Mouse (Mus musculus) naive thymus-derived CD4-positive, alpha-beta T cell, adult 2 months (primary cell): ENCODE measurements at regions not wholly inside any gene's neighbourhood (a gene's known extent, or its start where the extent isn't known, plus 50 kb on each side); places are given as distances from the start of the nearest gene placed in this dataset.

Experiments used
- DNase-seq: peaks from one replicate; pipeline ENCODE4 v3.0.0-alpha.2; 2011; ENCODE audit warnings: low read depth

DNA sequence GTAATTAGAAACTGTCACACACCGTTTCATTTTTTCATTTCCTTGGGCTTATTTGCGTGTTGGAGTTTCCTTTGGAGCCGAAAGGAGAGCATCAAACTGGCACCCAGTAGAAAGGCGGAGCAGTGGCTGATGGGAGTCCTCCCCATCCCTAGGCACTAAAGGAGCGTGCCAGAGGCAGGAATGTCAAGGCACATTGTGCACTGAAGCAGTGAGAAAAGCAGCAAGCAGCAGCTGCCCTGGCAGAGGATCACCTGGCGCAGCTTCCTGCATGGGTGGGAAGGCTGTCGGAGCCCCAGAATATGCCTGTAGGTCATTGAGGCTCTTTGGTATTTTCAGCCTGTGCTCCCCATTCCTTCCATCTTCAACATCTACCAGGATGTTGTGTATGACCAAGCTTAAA, 68.3 kb upstream of the Itga4 start:
- DNase-seq, result no peak

DNA sequence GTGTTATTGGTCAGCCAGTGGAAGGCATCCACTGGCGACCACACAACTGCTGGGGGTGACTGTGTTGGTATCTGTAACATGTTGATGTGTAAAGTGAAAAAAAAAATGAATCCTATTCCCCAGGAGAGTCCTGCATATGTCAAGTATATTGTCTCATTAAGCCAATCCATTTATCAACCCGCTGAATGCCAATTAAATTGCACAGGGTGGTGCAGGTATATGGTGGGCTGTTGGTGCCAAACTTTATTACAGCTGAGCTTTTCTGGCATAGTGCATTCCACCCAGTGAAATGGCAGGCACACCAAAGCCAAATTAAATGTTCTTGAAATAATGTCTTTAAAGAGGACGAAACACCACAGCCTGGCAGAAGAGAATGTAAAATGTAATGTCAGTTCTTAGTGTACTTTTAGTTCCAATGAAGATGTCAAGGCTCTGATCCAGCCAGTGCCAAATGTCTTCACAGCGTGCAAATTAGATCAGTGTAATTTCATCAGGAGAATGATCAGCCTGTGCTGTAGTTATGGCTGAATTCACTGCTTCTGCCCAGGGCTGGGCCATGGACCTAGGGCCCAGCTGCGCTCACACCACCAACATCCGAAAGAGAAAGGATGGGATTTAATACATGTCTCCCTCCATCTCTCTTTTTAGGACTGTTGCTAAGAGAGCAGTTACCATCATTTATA, 66.6 kb upstream of the Itga4 start:
- no peak for DNase-seq

DNA sequence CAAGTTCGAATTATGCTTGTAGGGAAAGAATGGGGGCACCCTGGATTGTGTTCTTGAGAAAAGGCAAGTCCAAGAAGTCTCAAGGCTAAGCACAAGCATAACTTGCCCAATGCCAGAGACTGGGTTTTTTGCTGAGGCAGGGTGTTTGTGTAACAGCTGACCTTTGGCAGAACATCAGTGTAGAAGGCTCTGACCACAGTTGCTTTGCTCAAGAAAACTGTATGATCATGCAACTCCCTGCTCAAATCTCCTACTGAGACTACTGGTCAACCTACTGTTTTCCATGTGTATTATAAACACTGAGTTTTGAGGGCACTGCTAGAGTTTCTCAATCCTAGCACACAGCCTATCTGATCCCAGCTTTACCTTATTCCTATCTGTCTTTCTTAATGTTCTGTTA, 61.4 kb upstream of the Itga4 start:
- DNase-seq, result no peak

DNA sequence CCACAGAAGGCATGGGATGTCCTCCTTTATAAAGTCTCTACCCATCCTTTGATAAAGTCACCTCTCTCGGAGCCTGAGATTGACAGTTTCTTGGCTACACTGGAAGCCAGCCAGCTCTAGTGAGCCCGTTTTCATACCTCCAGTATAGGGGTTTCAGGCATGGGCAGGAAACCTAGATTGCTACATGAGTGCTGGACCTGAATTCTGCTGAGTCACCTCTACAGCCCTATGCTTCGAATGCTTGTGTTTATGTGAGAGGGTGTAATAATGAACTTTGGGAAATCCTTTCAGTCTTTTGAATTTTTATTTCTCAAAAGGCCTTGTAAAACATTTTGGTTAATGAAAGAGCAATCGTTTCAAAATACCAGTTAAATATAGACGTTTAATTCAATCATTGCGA, 53.5 kb upstream of the Itga4 start:
- DNase-seq, result no peak
